Mouse (Mus musculus) liver, embryonic 14.5 days (tissue): ENCODE measurements around the gene Gm5105.

Experiments used
- CTCF ChIP-seq: IDR thresholded peaks from 2 replicates; pipeline ENCODE4 v1.5.1; 2016; ENCODE audit warnings: antibody characterized with exemption, low read depth, control low read depth
- EP300 ChIP-seq: IDR thresholded peaks from 2 replicates; pipeline ENCODE4 v1.6.1; 2016; ENCODE audit warnings: antibody characterized with exemption, low read depth

GRCm38 (mm10) chr3:138101936-138102335 lies 34.7 kb upstream of the Gm5105 start:
- TF ChIP-seq CTCF, result no peak
- no peak for TF ChIP-seq EP300
